Mouse (Mus musculus) midbrain, embryonic 16.5 days (tissue): ENCODE data around the gene Doxl2. TPM values are rescaled to one million over a fixed set of nuclear protein-coding genes. Genes with fewer than 3 reads are reported as not detected.

ENCODE experiments used
- polyA plus RNA-seq: library from polyadenylated mRNA; unstranded; fragments of >200 nt; fragmentation: Nextera tagmentation; extraction: Ambion mirVana; gene quantifications from 2 replicates; pipeline ENCODE4 v1.2.1, GENCODE M21; 2015

The Doxl2 gene
- polyA plus RNA-seq, 1 experiment from 2014 or later, result not detected

Other genes starting within 250 kb of the Doxl2 start
- 5.2 and 5.4 TPM in 2 replicates for gene Gimap1, start 235.9 kb upstream of the Doxl2 start, polyA plus RNA-seq
- 1.3 and 1.5 TPM in 2 replicates for gene Gimap5, start 228.8 kb upstream of the Doxl2 start, polyA plus RNA-seq
- gene Gimap3, start 204.1 kb upstream of the Doxl2 start, polyA plus RNA-seq, result not detected in 2 replicates
- 17.9 and 19.7 TPM in 2 replicates for gene Tmem176a, start 134.0 kb upstream of the Doxl2 start, polyA plus RNA-seq
- 113 and 127 TPM in 2 replicates for gene Tmem176b, start 133.5 kb upstream of the Doxl2 start, polyA plus RNA-seq
- 0.07 TPM in 1 of 2 replicates, not detected in the other for gene Aoc1, start 102.1 kb upstream of the Doxl2 start, polyA plus RNA-seq
- not detected in 2 replicates for gene 1600015I10Rik, start 45.1 kb upstream of the Doxl2 start, polyA plus RNA-seq
- gene Svs1, start 11.9 kb downstream of the Doxl2 start, polyA plus RNA-seq, result not detected in 2 replicates
- 0.63 and 0.70 TPM in 2 replicates for gene Gpnmb, start 61.6 kb downstream of the Doxl2 start, polyA plus RNA-seq
- 61.6 and 69.4 TPM in 2 replicates for gene Malsu1, start 98.8 kb downstream of the Doxl2 start, polyA plus RNA-seq
- gene Igf2bp3, start 240.0 kb downstream of the Doxl2 start, polyA plus RNA-seq, result 17.1 and 24.0 TPM in 2 replicates